Mouse (Mus musculus) CD4-positive, CD25-positive, alpha-beta regulatory T cell, adult 4 months (primary cell): ENCODE measurements around the gene Baz2b. TPM values are rescaled to one million over a fixed set of nuclear protein-coding genes. Genes with fewer than 3 reads are reported as not detected.
"Not testable (repeated sequence)": the region's sequence is repeated elsewhere in the genome, so short reads cannot be mapped to it uniquely, and the experiment has no call there.

Experiments
- ATAC-seq: one replicate; pipeline ENCODE4 v1.8.0; 2017
- polyA plus RNA-seq, 2 experiments: library from polyadenylated mRNA; unstranded; fragments of 100-300 nt; shearing (Covaris generic); gene quantifications; one replicate each; pipeline ENCODE4 v1.2.1; 2017

Baz2b gene
- polyA plus RNA-seq, 2 experiments from 2014 or later = 30.7 to 38.0 TPM

DNA sequence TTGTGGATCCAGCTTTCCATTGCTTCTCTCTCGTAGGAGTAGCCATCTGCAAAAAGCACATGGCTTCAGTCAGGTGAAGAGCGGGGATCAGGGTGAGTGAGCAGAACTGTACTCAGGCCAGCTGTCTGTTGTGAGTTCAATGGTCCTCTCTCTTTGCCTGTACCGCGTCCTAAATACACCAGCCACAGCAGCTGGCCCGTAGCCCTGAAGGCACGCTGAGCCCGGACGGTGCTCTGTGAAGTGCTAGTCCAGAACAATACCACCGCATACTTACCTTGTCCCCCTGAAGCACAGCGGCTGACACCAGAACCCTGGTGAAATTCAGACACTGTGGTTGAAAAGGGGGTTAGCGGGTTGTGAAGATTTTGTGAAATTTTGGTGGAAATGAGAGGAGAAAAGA, 356.7 kb downstream of the Baz2b start:
- ATAC-seq = no peak

DNA sequence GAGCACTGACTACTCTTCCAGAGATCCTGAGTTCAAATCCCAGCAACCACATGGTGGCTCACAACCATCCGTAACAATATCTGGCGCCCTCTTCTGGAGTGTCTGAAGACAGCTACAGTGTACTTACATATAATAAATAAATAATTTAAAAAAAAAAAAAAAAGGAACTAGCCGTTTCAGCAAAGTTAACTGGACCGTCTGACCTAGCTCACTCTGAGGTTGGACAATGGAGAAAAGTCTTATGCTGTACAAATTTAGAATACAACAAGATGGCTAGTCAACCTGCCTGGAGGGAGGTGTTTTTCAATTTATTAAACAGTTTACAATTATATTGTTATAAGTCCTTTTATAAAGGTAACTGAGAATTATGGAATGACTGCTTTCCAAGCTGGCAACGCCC, 357.8 kb downstream of the Baz2b start:
- ATAC-seq = not testable (repeated sequence)

Other genes starting within 250 kb of the Baz2b start
- 100 to 1,000 TPM; 101 to 104 TPM for gene March7, start within 50 bp of the Baz2b start, polyA plus RNA-seq
- 1 to 10 TPM; 3.4 to 5.7 TPM for gene Cd302, start 74.6 kb upstream of the Baz2b start, polyA plus RNA-seq
- gene Ly75, start 173.5 kb upstream of the Baz2b start, polyA plus RNA-seq = 10 to 100 TPM; 13.2 to 14.7 TPM